Mouse (Mus musculus) intestine, postnatal 0 days (tissue): ENCODE measurements around the gene Ifna7. TPM values are rescaled to one million over a fixed set of nuclear protein-coding genes. Genes with fewer than 3 reads are reported as not detected.
A peak's percentile ranks its signal among the peaks of the same experiment; 100 is the strongest.
"Not testable (repeated sequence)": the region's sequence is repeated elsewhere in the genome, so short reads cannot be mapped to it uniquely, and the experiment has no call there.

Source experiments
- ATAC-seq: fragments of 200-750 bp; cut with Nextera tagmentation; 2 replicates; pipeline ENCODE4 v1.8.0; 2017; ENCODE audit warnings: mild to moderate bottlenecking, moderate TSS enrichment, moderate library complexity
- H3K27ac ChIP-seq: fragments of 300-500 bp; sonication (generic); 2 replicates; pipeline ENCODE4 v1.5.1; 2014; ENCODE audit warnings: mild to moderate bottlenecking, low read depth, low read length, moderate library complexity
- H3K27me3 ChIP-seq: fragments of 300-500 bp; sonication (generic); replicated peaks from 2 replicates; pipeline ENCODE4 v1.6.1; 2014; ENCODE audit warnings: low read length, mixed read lengths; ENCODE audit not compliant: control insufficient read depth, insufficient read depth
- H3K36me3 ChIP-seq: fragments of 300-500 bp; sonication (generic); 2 replicates; pipeline ENCODE4 v1.6.1; 2014; ENCODE audit warnings: mild to moderate bottlenecking, moderate library complexity; ENCODE audit not compliant: control insufficient read depth, insufficient read depth
- H3K4me1 ChIP-seq: fragments of 300-500 bp; sonication (generic); replicated peaks from 2 replicates; pipeline ENCODE4 v1.6.1; 2014; ENCODE audit warnings: antibody characterized with exemption, low read length, mixed read lengths; ENCODE audit not compliant: control insufficient read depth, insufficient read depth
- H3K4me2 ChIP-seq: fragments of 300-500 bp; sonication (generic); replicated peaks from 2 replicates; pipeline ENCODE4 v1.6.1; 2014; ENCODE audit warnings: low read depth, mild to moderate bottlenecking, moderate library complexity
- H3K4me3 ChIP-seq: fragments of 300-500 bp; sonication (generic); 2 replicates; pipeline ENCODE4 v1.5.1; 2014; ENCODE audit warnings: low read depth, low read length
- H3K9ac ChIP-seq: fragments of 300-500 bp; sonication (generic); 2 replicates; pipeline ENCODE4 v1.6.1; 2014; ENCODE audit warnings: mild to moderate bottlenecking, low read depth, low read length
- H3K9me3 ChIP-seq: fragments of 300-500 bp; sonication (generic); 2 replicates; pipeline ENCODE4 v1.6.1; 2016; ENCODE audit warnings: mixed run types; ENCODE audit not compliant: control insufficient read depth
- CTCF ChIP-seq: sonication (generic); IDR thresholded peaks from 2 replicates; pipeline ENCODE4 v1.5.1; 2016; ENCODE audit warnings: low read depth, mild to moderate bottlenecking, control low read depth, antibody characterized with exemption, moderate library complexity
- WGBS: fragments of 180-500 bp; shearing (Covaris S2); extraction: QIAGEN DNeasy Blood & Tissue Kit; methylation state at CpG from one replicate; pipeline ENCODE4 v1.1.7; 2014; 5-methylcytosine and 5-hydroxymethylcytosine counted together
- polyA plus RNA-seq: library from polyadenylated mRNA; unstranded; fragments of >200 nt; fragmentation: Nextera tagmentation; extraction: Ambion mirVana; gene quantifications from 2 replicates; pipeline ENCODE4 v1.2.1, GENCODE M21; 2015

Gene Ifna7
- polyA plus RNA-seq: not detected in 2 replicates

- no peak for ATAC-seq
- WGBS: 52% methylated on average over 3 of the region's 3 CpGs
- no peak within 1 kb of the TSS for H3K4me2 ChIP-seq
Observed at GRCm38 (mm10) chr4:88815928-88816327, at the start of gene Ifna7. Gene Ifna7 (plus strand): TSS chr4:88816228.

GRCm38 (mm10) chr4:88773534-88773933 lies 42.5 kb upstream of the Ifna7 start, which contains the start of gene Gm13290:
Gene Gm13290 (plus strand): TSS chr4:88773834.
- ATAC-seq, H3K9me3 ChIP-seq, H3K27me3 ChIP-seq, H3K4me1 ChIP-seq, H3K9ac ChIP-seq, H3K27ac ChIP-seq, H3K4me3 ChIP-seq, H3K36me3 ChIP-seq, H3K4me2 ChIP-seq: not testable (repeated sequence)
- WGBS: no CpG with 5 or more reads among the region's 32 CpGs

More at GRCm38 (mm10) chr4:88815928-88816327, at the start of gene Ifna7:
- no peaks in the 10 kb centered on the region for H3K27me3 ChIP-seq
- H3K9ac ChIP-seq: no peak within 1 kb of the TSS
- H3K9me3 ChIP-seq: no peaks in the 10 kb centered on the region
- H3K27ac ChIP-seq: no peak within 1 kb of the TSS
- no peaks in the 10 kb centered on the region for H3K36me3 ChIP-seq
- H3K4me3 ChIP-seq: no peak within 1 kb of the TSS
- no peak for TF ChIP-seq CTCF
- no peaks in the 10 kb centered on the region for H3K4me1 ChIP-seq

GRCm38 (mm10) chr4:88776622-88777021 lies 39.4 kb upstream of the Ifna7 start, which contains the start of gene Gm13289:
Gene Gm13289 (plus strand): TSS chr4:88776922.
- WGBS: no CpG with 5 or more reads among the region's 29 CpGs
- not testable (repeated sequence) for H3K4me3 ChIP-seq, ATAC-seq, H3K4me2 ChIP-seq, H3K27me3 ChIP-seq, H3K4me1 ChIP-seq, H3K27ac ChIP-seq, H3K9ac ChIP-seq, H3K9me3 ChIP-seq, H3K36me3 ChIP-seq

- not testable (repeated sequence) for H3K4me2 ChIP-seq, H3K4me3 ChIP-seq, H3K9me3 ChIP-seq, H3K36me3 ChIP-seq, H3K27ac ChIP-seq, H3K4me1 ChIP-seq, H3K27me3 ChIP-seq, H3K9ac ChIP-seq, ATAC-seq
- no CpG with 5 or more reads among the region's 29 CpGs for WGBS
Observed at GRCm38 (mm10) chr4:88779550-88779949, 36.5 kb upstream of the Ifna7 start, which contains the start of gene Gm13272. Gene Gm13272 (plus strand): TSS chr4:88779850.

- ATAC-seq, H3K9me3 ChIP-seq, H3K36me3 ChIP-seq, H3K4me2 ChIP-seq, H3K27me3 ChIP-seq, H3K4me1 ChIP-seq, H3K9ac ChIP-seq, H3K4me3 ChIP-seq, H3K27ac ChIP-seq: not testable (repeated sequence)
- WGBS: 46% methylated on average over 15 of the region's 18 CpGs
Observed at GRCm38 (mm10) chr4:88780320-88780719, 35.7 kb upstream of the Ifna7 start.

- H3K9me3 ChIP-seq, ATAC-seq, H3K36me3 ChIP-seq, H3K9ac ChIP-seq, H3K4me1 ChIP-seq, H3K27me3 ChIP-seq, H3K27ac ChIP-seq, H3K4me3 ChIP-seq: not testable (repeated sequence)
- H3K4me2 ChIP-seq: peak within 1 kb of the TSS; percentile 51
- 24% methylated on average over 4 of the region's 7 CpGs for WGBS
Observed at GRCm38 (mm10) chr4:88781831-88782230, 34.2 kb upstream of the Ifna7 start, which contains the start of gene Ifnz. Gene Ifnz (plus strand): TSS chr4:88782131.

GRCm38 (mm10) chr4:88782335-88782734 lies 33.7 kb upstream of the Ifna7 start:
- not testable (repeated sequence) for H3K4me1 ChIP-seq, H3K27ac ChIP-seq, H3K27me3 ChIP-seq, ATAC-seq, H3K4me3 ChIP-seq, H3K9me3 ChIP-seq, H3K36me3 ChIP-seq, H3K9ac ChIP-seq
- WGBS: 0% methylated on average over 3 of the region's 31 CpGs
- H3K4me2 ChIP-seq: peak overlapping the region; percentile 51
- peak; percentile 37 for TF ChIP-seq CTCF

- H3K9ac ChIP-seq, H3K27me3 ChIP-seq, H3K4me3 ChIP-seq, H3K4me2 ChIP-seq, H3K36me3 ChIP-seq, ATAC-seq, H3K27ac ChIP-seq, H3K9me3 ChIP-seq, H3K4me1 ChIP-seq: not testable (repeated sequence)
- WGBS: no CpG with 5 or more reads among the region's 27 CpGs
Observed at GRCm38 (mm10) chr4:88785409-88785808, 30.6 kb upstream of the Ifna7 start, which contains the start of gene Gm13276. Gene Gm13276 (plus strand): TSS chr4:88785709.
